Mouse (Mus musculus) cortical plate, adult 2 months (tissue): ENCODE data around the gene Sugct.

ENCODE experiments used
- CTCF ChIP-seq: fragments of 200-500 bp; IDR thresholded peaks from 2 replicates; pipeline ENCODE4 v1.5.1; 2011; ENCODE audit warnings: mild to moderate bottlenecking, control low read depth, low read length; ENCODE audit not compliant: insufficient read depth; ENCODE audit errors: extremely low read depth
- POLR2A ChIP-seq: fragments of 200-500 bp; IDR thresholded peaks from 2 replicates; pipeline ENCODE4 v1.6.1; 2011; ENCODE audit warnings: mild to moderate bottlenecking, low read length, control low read depth; ENCODE audit not compliant: insufficient read depth; ENCODE audit errors: extremely low read depth

GRCm38 (mm10) chr13:17728798-17729197 is 33.4 kb upstream of the Sugct start:
- TF ChIP-seq POLR2A, result no peak
- no peak for TF ChIP-seq CTCF
